Mouse (Mus musculus): ENCODE measurements around the gene Dtx4. TPM values are rescaled to one million over a fixed set of nuclear protein-coding genes. Genes with fewer than 3 reads are reported as not detected.

Gene Dtx4
- polyA plus RNA-seq, 1 experiment, result 4.0 TPM

DNA sequence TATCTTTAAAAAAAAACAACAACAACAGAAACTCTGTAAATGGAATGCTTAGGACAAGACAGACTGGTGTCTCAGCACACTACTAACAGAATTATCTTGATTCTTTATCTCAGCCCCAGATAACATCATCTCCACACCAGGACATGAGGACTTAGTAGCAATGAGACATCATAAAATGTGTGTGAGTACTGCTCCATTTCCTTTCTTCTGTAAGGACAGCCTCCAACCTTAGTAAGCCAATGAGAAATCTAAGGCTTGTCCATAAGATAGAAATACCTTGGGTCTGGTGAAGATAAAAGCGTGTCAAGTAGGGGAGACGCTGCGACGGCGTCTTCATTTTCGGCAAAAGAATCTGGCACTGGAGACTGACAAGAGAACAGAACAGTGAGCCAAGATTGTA is 73.6 kb downstream of the Dtx4 start, which contains the start of gene Pfpl:
Pfpl (plus strand) TSS at position 301 of the 400 bp plus-strand sequence.
- no peak for TF ChIP-seq CTCF (IDR thresholded peaks at IDR 0.05; ENCODE audit: low read depth, low read length)
- no peak for TF ChIP-seq EP300 (IDR thresholded peaks at IDR 0.05; ENCODE audit: insufficient read depth, low read depth, low read length)
- TF ChIP-seq POLR2A (IDR thresholded peaks at IDR 0.05; ENCODE audit: insufficient read depth, low read length), result no peak
- Histone ChIP-seq H3K27me3 (ENCODE audit: control insufficient read depth, insufficient read depth, low read length, poor library complexity, severe bottlenecking) (no peaks in the 10 kb centered on the region), H3K4me1 (ENCODE audit: control insufficient read depth, insufficient read depth, low read length) (no peaks in the 10 kb centered on the region), H3K36me3 (ENCODE audit: control insufficient read depth, insufficient read depth, low read length, poor library complexity, severe bottlenecking) (no peaks in the 10 kb centered on the region), H3K27ac (ENCODE audit: insufficient read depth, low read length) (no peak within 1 kb of the TSS), H3K9me3 (replicated peaks; ENCODE audit: control insufficient read depth, insufficient read depth, low read length, poor library complexity, severe bottlenecking) (no peaks in the 10 kb centered on the region), H3K4me3 (ENCODE audit: low read depth, low read length) (no peak within 1 kb of the TSS), H3K9ac (ENCODE audit: low read depth, poor library complexity, severe bottlenecking) (no peak within 1 kb of the TSS)

GRCm38 (mm10) chr19:12427101-12427500 is 74.2 kb downstream of the Dtx4 start:
- no peaks in the 10 kb centered on the region for H3K4me1 ChIP-seq (ENCODE audit: control insufficient read depth, insufficient read depth, low read length)
- H3K27me3 ChIP-seq (ENCODE audit: control insufficient read depth, insufficient read depth, low read length, poor library complexity, severe bottlenecking), result no peaks in the 10 kb centered on the region
- H3K9me3 ChIP-seq (replicated peaks; ENCODE audit: control insufficient read depth, insufficient read depth, low read length, poor library complexity, severe bottlenecking), result no peaks in the 10 kb centered on the region
- H3K4me3 ChIP-seq (ENCODE audit: low read depth, low read length), result no peak overlapping the region
- H3K27ac ChIP-seq (ENCODE audit: insufficient read depth, low read length), result no peak overlapping the region
- no peaks in the 10 kb centered on the region for H3K36me3 ChIP-seq (ENCODE audit: control insufficient read depth, insufficient read depth, low read length, poor library complexity, severe bottlenecking)
- no peak overlapping the region for H3K9ac ChIP-seq (ENCODE audit: low read depth, poor library complexity, severe bottlenecking)
- TF ChIP-seq EP300 (IDR thresholded peaks at IDR 0.05; ENCODE audit: insufficient read depth, low read depth, low read length) (no peak), POLR2A (IDR thresholded peaks at IDR 0.05; ENCODE audit: insufficient read depth, low read length) (no peak), CTCF (IDR thresholded peaks at IDR 0.05; ENCODE audit: low read depth, low read length) (no peak)

- H3K27ac ChIP-seq (ENCODE audit: insufficient read depth, low read length), result no peak overlapping the region
- no peak overlapping the region for H3K4me3 ChIP-seq (ENCODE audit: low read depth, low read length)
- H3K27me3 ChIP-seq (ENCODE audit: control insufficient read depth, insufficient read depth, low read length, poor library complexity, severe bottlenecking), result no peaks in the 10 kb centered on the region
- H3K4me1 ChIP-seq (ENCODE audit: control insufficient read depth, insufficient read depth, low read length), result no peaks in the 10 kb centered on the region
- no peak overlapping the region for H3K9ac ChIP-seq (ENCODE audit: low read depth, poor library complexity, severe bottlenecking)
- H3K9me3 ChIP-seq (replicated peaks; ENCODE audit: control insufficient read depth, insufficient read depth, low read length, poor library complexity, severe bottlenecking), result no peaks in the 10 kb centered on the region
- no peaks in the 10 kb centered on the region for H3K36me3 ChIP-seq (ENCODE audit: control insufficient read depth, insufficient read depth, low read length, poor library complexity, severe bottlenecking)
- no peak for TF ChIP-seq EP300 (IDR thresholded peaks at IDR 0.05; ENCODE audit: insufficient read depth, low read depth, low read length)
- TF ChIP-seq POLR2A (IDR thresholded peaks at IDR 0.05; ENCODE audit: insufficient read depth, low read length), result no peak
- TF ChIP-seq CTCF (IDR thresholded peaks at IDR 0.05; ENCODE audit: low read depth, low read length), result no peak
Measured at GRCm38 (mm10) chr19:12421680-12422079, 79.6 kb downstream of the Dtx4 start.

DNA sequence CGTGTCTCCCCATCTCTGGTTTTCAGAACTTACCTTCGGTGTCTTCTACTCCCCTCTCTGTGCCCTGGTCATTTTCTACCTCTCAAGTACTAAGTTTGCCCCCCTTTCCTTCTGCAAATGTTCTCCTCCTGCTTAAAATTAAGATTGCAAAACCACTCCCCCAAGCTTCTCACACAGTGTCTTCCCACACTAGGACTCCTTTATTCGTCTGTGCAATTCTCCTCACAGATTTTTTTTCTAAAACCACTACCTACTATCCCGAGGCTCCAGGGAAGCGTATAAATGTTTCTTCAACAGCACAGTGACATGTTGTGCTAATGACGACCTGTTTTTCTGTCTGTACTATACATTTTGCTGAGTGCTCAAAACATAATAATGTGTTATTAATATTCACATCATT is 80.7 kb downstream of the Dtx4 start:
- H3K27me3 ChIP-seq (ENCODE audit: control insufficient read depth, insufficient read depth, low read length, poor library complexity, severe bottlenecking), result no peaks in the 10 kb centered on the region
- no peaks in the 10 kb centered on the region for H3K9me3 ChIP-seq (replicated peaks; ENCODE audit: control insufficient read depth, insufficient read depth, low read length, poor library complexity, severe bottlenecking)
- no peak for TF ChIP-seq CTCF (IDR thresholded peaks at IDR 0.05; ENCODE audit: low read depth, low read length)
- no peak for TF ChIP-seq EP300 (IDR thresholded peaks at IDR 0.05; ENCODE audit: insufficient read depth, low read depth, low read length)
- no peak for TF ChIP-seq POLR2A (IDR thresholded peaks at IDR 0.05; ENCODE audit: insufficient read depth, low read length)
- H3K4me1 ChIP-seq (ENCODE audit: control insufficient read depth, insufficient read depth, low read length), result no peaks in the 10 kb centered on the region
- H3K36me3 ChIP-seq (ENCODE audit: control insufficient read depth, insufficient read depth, low read length, poor library complexity, severe bottlenecking), result no peaks in the 10 kb centered on the region
- H3K9ac ChIP-seq (ENCODE audit: low read depth, poor library complexity, severe bottlenecking), result no peak overlapping the region
- H3K4me3 ChIP-seq (ENCODE audit: low read depth, low read length), result no peak overlapping the region
- H3K27ac ChIP-seq (ENCODE audit: insufficient read depth, low read length), result no peak overlapping the region

DNA sequence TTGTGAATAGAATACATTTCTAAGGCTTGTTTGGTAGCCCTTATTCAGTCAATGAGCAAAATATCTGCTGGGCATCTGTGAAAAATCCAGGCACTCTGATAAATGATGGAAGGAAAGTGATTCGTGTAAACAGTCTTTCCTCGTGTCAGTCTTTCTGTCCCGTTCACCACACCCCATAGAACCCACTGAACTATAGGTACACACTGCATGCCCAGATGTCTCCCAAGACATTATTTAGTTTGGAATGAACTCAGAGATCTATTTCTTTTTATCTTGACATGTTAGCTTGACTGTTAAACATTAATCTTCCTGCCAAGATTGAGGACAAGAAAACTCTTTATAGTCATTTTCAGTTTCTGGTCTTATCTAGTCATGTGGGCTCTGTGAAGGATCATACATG is 82.9 kb downstream of the Dtx4 start:
- no peak for TF ChIP-seq POLR2A (IDR thresholded peaks at IDR 0.05; ENCODE audit: insufficient read depth, low read length)
- H3K9me3 ChIP-seq (replicated peaks; ENCODE audit: control insufficient read depth, insufficient read depth, low read length, poor library complexity, severe bottlenecking), result no peaks in the 10 kb centered on the region
- H3K4me1 ChIP-seq (ENCODE audit: control insufficient read depth, insufficient read depth, low read length), result no peaks in the 10 kb centered on the region

GRCm38 (mm10) chr19:12417361-12417760 is 83.9 kb downstream of the Dtx4 start, which contains the start of gene Olfr1441:
TSS of gene Olfr1441 (plus strand) at chr19:12417433.
- H3K4me3 ChIP-seq (ENCODE audit: low read depth, low read length), result no peak within 1 kb of the TSS
- no peak within 1 kb of the TSS for H3K9ac ChIP-seq (ENCODE audit: low read depth, poor library complexity, severe bottlenecking)
- no peak within 1 kb of the TSS for H3K27ac ChIP-seq (ENCODE audit: insufficient read depth, low read length)
- no peaks in the 10 kb centered on the region for H3K9me3 ChIP-seq (replicated peaks; ENCODE audit: control insufficient read depth, insufficient read depth, low read length, poor library complexity, severe bottlenecking)
- TF ChIP-seq EP300 (IDR thresholded peaks at IDR 0.05; ENCODE audit: insufficient read depth, low read depth, low read length) (no peak), POLR2A (IDR thresholded peaks at IDR 0.05; ENCODE audit: insufficient read depth, low read length) (no peak), CTCF (IDR thresholded peaks at IDR 0.05; ENCODE audit: low read depth, low read length) (no peak)
- H3K4me1 ChIP-seq (ENCODE audit: control insufficient read depth, insufficient read depth, low read length), result no peaks in the 10 kb centered on the region
- H3K36me3 ChIP-seq (ENCODE audit: control insufficient read depth, insufficient read depth, low read length, poor library complexity, severe bottlenecking), result no peaks in the 10 kb centered on the region
- no peaks in the 10 kb centered on the region for H3K27me3 ChIP-seq (ENCODE audit: control insufficient read depth, insufficient read depth, low read length, poor library complexity, severe bottlenecking)

More for the DNA sequence above, 82.9 kb downstream of the Dtx4 start:
- Histone ChIP-seq H3K27ac (ENCODE audit: insufficient read depth, low read length) (no peak overlapping the region), H3K36me3 (ENCODE audit: control insufficient read depth, insufficient read depth, low read length, poor library complexity, severe bottlenecking) (no peaks in the 10 kb centered on the region), H3K4me3 (ENCODE audit: low read depth, low read length) (no peak overlapping the region), H3K9ac (ENCODE audit: low read depth, poor library complexity, severe bottlenecking) (no peak overlapping the region), H3K27me3 (ENCODE audit: control insufficient read depth, insufficient read depth, low read length, poor library complexity, severe bottlenecking) (no peaks in the 10 kb centered on the region)

Other genes with a start within 250 kb of the Dtx4 start
- not detected in 2 replicates for gene Olfr235, start 240.4 kb downstream of the Dtx4 start, polyA plus RNA-seq (2011; ENCODE audit: insufficient read depth, insufficient read length, low read depth, missing spikeins)
- gene Olfr1434, start 221.6 kb downstream of the Dtx4 start, polyA plus RNA-seq (2011; ENCODE audit: insufficient read depth, insufficient read length, low read depth, missing spikeins), result not detected in 2 replicates
- gene Olfr1436, start 202.3 kb downstream of the Dtx4 start, polyA plus RNA-seq (2011; ENCODE audit: insufficient read depth, insufficient read length, low read depth, missing spikeins), result not detected in 2 replicates
- gene Olfr1437, start 176.4 kb downstream of the Dtx4 start, polyA plus RNA-seq (2011; ENCODE audit: insufficient read depth, insufficient read length, low read depth, missing spikeins), result not detected in 2 replicates
- not detected in 2 replicates for gene Olfr1438-ps1, start 165.5 kb downstream of the Dtx4 start, polyA plus RNA-seq (2011; ENCODE audit: insufficient read depth, insufficient read length, low read depth, missing spikeins)
- 0.11 TPM in 1 of 2 replicates, not detected in the other for gene Olfr1440, start 114.2 kb downstream of the Dtx4 start, polyA plus RNA-seq (2011; ENCODE audit: insufficient read depth, insufficient read length, low read depth, missing spikeins)
- gene Olfr1441, start 84.0 kb downstream of the Dtx4 start, polyA plus RNA-seq (2011; ENCODE audit: insufficient read depth, insufficient read length, low read depth, missing spikeins), result 0.46 and 0.64 TPM in 2 replicates
- gene Pfpl, start 73.5 kb downstream of the Dtx4 start, polyA plus RNA-seq (2011; ENCODE audit: insufficient read depth, insufficient read length, low read depth, missing spikeins), result not detected in 2 replicates
- 0.20 TPM in 1 of 2 replicates, not detected in the other for gene Mpeg1, start 40.7 kb downstream of the Dtx4 start, polyA plus RNA-seq (2011; ENCODE audit: insufficient read depth, insufficient read length, low read depth, missing spikeins)
- gene Fam111a, start 44.3 kb upstream of the Dtx4 start, polyA plus RNA-seq (2011; ENCODE audit: insufficient read depth, insufficient read length, low read depth, missing spikeins), result 10.2 and 17.2 TPM in 2 replicates
- gene Gm4952, start 98.5 kb upstream of the Dtx4 start, polyA plus RNA-seq (2011; ENCODE audit: insufficient read depth, insufficient read length, low read depth, missing spikeins), result not detected in 2 replicates
- not detected in 2 replicates for gene Glyat, start 131.9 kb upstream of the Dtx4 start, polyA plus RNA-seq (2011; ENCODE audit: insufficient read depth, insufficient read length, low read depth, missing spikeins)
- gene Olfr1442, start 169.0 kb upstream of the Dtx4 start, polyA plus RNA-seq (2011; ENCODE audit: insufficient read depth, insufficient read length, low read depth, missing spikeins), result not detected in 2 replicates
- not detected in 2 replicates for gene Olfr1443, start 176.7 kb upstream of the Dtx4 start, polyA plus RNA-seq (2011; ENCODE audit: insufficient read depth, insufficient read length, low read depth, missing spikeins)
- not detected in 2 replicates for gene Keg1, start 194.3 kb upstream of the Dtx4 start, polyA plus RNA-seq (2011; ENCODE audit: insufficient read depth, insufficient read length, low read depth, missing spikeins)